In the genomic region with DNA sequence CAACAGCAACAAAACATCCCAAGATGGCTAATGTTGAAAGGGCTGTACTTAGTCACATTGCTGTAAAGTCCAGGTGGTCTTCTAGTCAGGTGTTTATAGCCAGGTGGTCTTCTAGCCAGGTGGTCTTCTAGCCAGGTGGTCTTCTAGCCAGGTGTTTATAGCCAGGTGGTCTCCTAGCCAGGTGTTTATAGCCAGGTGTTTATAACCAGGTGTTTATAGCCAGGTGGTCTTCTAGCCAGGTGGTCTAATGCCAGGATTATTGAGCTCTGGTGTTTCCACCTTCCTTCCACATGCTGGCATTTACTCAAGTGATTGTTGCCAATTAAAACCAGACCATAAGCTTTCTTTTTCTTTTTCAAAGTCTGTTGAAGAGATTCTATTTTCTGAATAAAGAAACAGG, we compare ENCODE assay signal across 24 mouse cellular contexts.
"Had no signal": no experiment of that assay in that cellular context is flagged by ENCODE, and none has a peak within 500 bp of the region (broad histone marks: within the 10 kb centered on the region; RNA-seq: fewer than 3 reads in every experiment).

No protein-coding gene starts in this region.

- H3K9me3 ChIP-seq: heart, embryonic 10.5 days; heart, embryonic 12.5 days; hindbrain, embryonic 13.5 days; hindbrain, embryonic 15.5 days; limb, embryonic 12.5 days; limb, embryonic 15.5 days; liver, embryonic 12.5 days had no signal

- H3K4me1 ChIP-seq: heart, embryonic 10.5 days; hindbrain, embryonic 13.5 days; hindbrain, embryonic 15.5 days; limb, embryonic 12.5 days; limb, embryonic 15.5 days; liver, embryonic 12.5 days had no signal

- H3K4me3 ChIP-seq: heart, embryonic 10.5 days; heart, embryonic 12.5 days; hindbrain, embryonic 13.5 days; hindbrain, embryonic 15.5 days; layer of hippocampus, adult 2 months; left cerebral cortex, adult 2 months; limb, embryonic 12.5 days; limb, embryonic 15.5 days; liver, embryonic 12.5 days had no signal

- ATAC-seq: forebrain, embryonic 16.5 days; hindbrain, postnatal 0 days; inflammation-experienced regulatory T-cells, adult 6 months; intestine, postnatal 0 days; liver, embryonic 12.5 days had no signal

- H3K27me3 ChIP-seq: hindbrain, embryonic 13.5 days; hindbrain, embryonic 15.5 days; limb, embryonic 15.5 days; liver, embryonic 12.5 days had no signal

- H3K9ac ChIP-seq: heart, embryonic 12.5 days; hindbrain, embryonic 13.5 days; hindbrain, embryonic 15.5 days; limb, embryonic 12.5 days; limb, embryonic 15.5 days; liver, embryonic 12.5 days; liver, embryonic 14.5 days had no signal

- H3K36me3 ChIP-seq: heart, embryonic 10.5 days; heart, embryonic 12.5 days; hindbrain, embryonic 13.5 days; hindbrain, embryonic 15.5 days; limb, embryonic 12.5 days; limb, embryonic 15.5 days; liver, embryonic 12.5 days had no signal

- H3K4me2 ChIP-seq: heart, embryonic 12.5 days; hindbrain, embryonic 13.5 days; hindbrain, embryonic 15.5 days; limb, embryonic 12.5 days; limb, embryonic 15.5 days; liver, embryonic 12.5 days had no signal

- DNase-seq: gastrocnemius, postnatal 14 days; gastrocnemius, postnatal 36 days; heart, adult 18-20 months; heart, postnatal 10 days; heart, postnatal 36 days; kidney, adult 18-20 months; kidney, adult 8-10 months; kidney, postnatal 10 days; kidney, postnatal 25 days; kidney, postnatal 4 days had no signal

- H3K27ac ChIP-seq: heart, embryonic 10.5 days; hindbrain, embryonic 13.5 days; hindbrain, embryonic 15.5 days; hindbrain, postnatal 0 days; layer of hippocampus, adult 2 months; left cerebral cortex, adult 2 months; limb, embryonic 12.5 days; limb, embryonic 15.5 days; liver, embryonic 12.5 days; liver, embryonic 14.5 days had no signal
